Mouse (Mus musculus): ENCODE measurements around the gene Timp4. TPM values are rescaled to one million over a fixed set of nuclear protein-coding genes. Genes with fewer than 3 reads are reported as not detected.

Gene Timp4
- polyA plus RNA-seq, 1 experiment from 2014 or later, result 1.5 TPM

GRCm38 (mm10) chr6:115268551-115269385, 16.8 kb upstream of the Timp4 start:
- WGBS, result 91% methylated on average over 10 of the region's 10 CpGs
- Histone ChIP-seq H3K9me3 (replicated peaks; ENCODE audit: control insufficient read depth, low read length) (no peaks in the 10 kb centered on the region), H3K4me3 (ENCODE audit: low read depth, low read length) (no peak overlapping the region), H3K9ac (ENCODE audit: low read length) (no peak overlapping the region), H3K36me3 (ENCODE audit: control insufficient read depth, insufficient read depth, low read length) (peaks cover 3% of the 10 kb centered on the region; the same call in 1 of the 2 replicates), H3K4me1 (ENCODE audit: control insufficient read depth, insufficient read depth, low read length) (no peaks in the 10 kb centered on the region), H3K27me3 (replicated peaks; ENCODE audit: control insufficient read depth, insufficient read depth, low read length) (no peaks in the 10 kb centered on the region), H3K27ac (ENCODE audit: low read depth, low read length) (no peak overlapping the region), H3K4me2 (ENCODE audit: low read length) (no peak overlapping the region)
- no peak for DNase-seq (ENCODE audit: low spot score)
- ATAC-seq, result no peak

- WGBS, result 57% methylated on average over 2 of the region's 2 CpGs
- no peak overlapping the region for H3K9ac ChIP-seq (ENCODE audit: low read length)
- H3K9me3 ChIP-seq (replicated peaks; ENCODE audit: control insufficient read depth, low read length), result no peaks in the 10 kb centered on the region
- no peak overlapping the region for H3K4me3 ChIP-seq (ENCODE audit: low read depth, low read length)
- H3K36me3 ChIP-seq (ENCODE audit: control insufficient read depth, insufficient read depth, low read length), result peaks cover 3% of the 10 kb centered on the region; the same call in 1 of the 2 replicates
- no peak overlapping the region for H3K27ac ChIP-seq (ENCODE audit: low read depth, low read length)
- DNase-seq (ENCODE audit: low spot score), result peak; percentile 83
- no peaks in the 10 kb centered on the region for H3K4me1 ChIP-seq (ENCODE audit: control insufficient read depth, insufficient read depth, low read length)
- no peaks in the 10 kb centered on the region for H3K27me3 ChIP-seq (replicated peaks; ENCODE audit: control insufficient read depth, insufficient read depth, low read length)
- peak; percentile 79 for ATAC-seq
- H3K4me2 ChIP-seq (ENCODE audit: low read length), result no peak overlapping the region
Observed at GRCm38 (mm10) chr6:115267916-115268315, 15.9 kb upstream of the Timp4 start.

- no peak overlapping the region for H3K4me3 ChIP-seq (ENCODE audit: low read depth, low read length)
- H3K36me3 ChIP-seq (ENCODE audit: control insufficient read depth, insufficient read depth, low read length), result peaks cover 3% of the 10 kb centered on the region; the same call in 1 of the 2 replicates
- H3K4me2 ChIP-seq (ENCODE audit: low read length), result no peak overlapping the region
- no peak overlapping the region for H3K9ac ChIP-seq (ENCODE audit: low read length)
- no peaks in the 10 kb centered on the region for H3K4me1 ChIP-seq (ENCODE audit: control insufficient read depth, insufficient read depth, low read length)
- ATAC-seq (no peak), DNase-seq (ENCODE audit: low spot score) (no peak)
- WGBS, result 89% methylated on average over 5 of the region's 5 CpGs
- H3K9me3 ChIP-seq (replicated peaks; ENCODE audit: control insufficient read depth, low read length), result no peaks in the 10 kb centered on the region
- H3K27ac ChIP-seq (ENCODE audit: low read depth, low read length), result no peak overlapping the region
- H3K27me3 ChIP-seq (replicated peaks; ENCODE audit: control insufficient read depth, insufficient read depth, low read length), result no peaks in the 10 kb centered on the region
Observed at GRCm38 (mm10) chr6:115266791-115267190, 14.8 kb upstream of the Timp4 start.

GRCm38 (mm10) chr6:115260507-115260906, 8.5 kb upstream of the Timp4 start:
- no peak for DNase-seq (ENCODE audit: low spot score)
- Histone ChIP-seq H3K36me3 (ENCODE audit: control insufficient read depth, insufficient read depth, low read length) (peaks cover 3% of the 10 kb centered on the region; the same call in 1 of the 2 replicates), H3K27me3 (replicated peaks; ENCODE audit: control insufficient read depth, insufficient read depth, low read length) (no peaks in the 10 kb centered on the region), H3K4me2 (ENCODE audit: low read length) (no peak overlapping the region), H3K9ac (ENCODE audit: low read length) (no peak overlapping the region), H3K4me1 (ENCODE audit: control insufficient read depth, insufficient read depth, low read length) (no peaks in the 10 kb centered on the region), H3K9me3 (replicated peaks; ENCODE audit: control insufficient read depth, low read length) (no peaks in the 10 kb centered on the region), H3K4me3 (ENCODE audit: low read depth, low read length) (no peak overlapping the region), H3K27ac (ENCODE audit: low read depth, low read length) (no peak overlapping the region)
- 89% methylated on average over 3 of the region's 3 CpGs for WGBS
- ATAC-seq, result no peak

- Histone ChIP-seq H3K27ac (ENCODE audit: low read depth, low read length) (no peak overlapping the region), H3K4me3 (ENCODE audit: low read depth, low read length) (no peak overlapping the region), H3K4me1 (ENCODE audit: control insufficient read depth, insufficient read depth, low read length) (0 out of 2 replicates have a peak, but pooled peaks cover 7% of the 10 kb centered on the region), H3K9ac (ENCODE audit: low read length) (no peak overlapping the region), H3K36me3 (ENCODE audit: control insufficient read depth, insufficient read depth, low read length) (no peaks in the 10 kb centered on the region), H3K27me3 (replicated peaks; ENCODE audit: control insufficient read depth, insufficient read depth, low read length) (no peaks in the 10 kb centered on the region), H3K4me2 (ENCODE audit: low read length) (no peak overlapping the region), H3K9me3 (replicated peaks; ENCODE audit: control insufficient read depth, low read length) (no peaks in the 10 kb centered on the region)
- ATAC-seq, result no peak
- DNase-seq (ENCODE audit: low spot score), result peak; percentile 52
- 81% methylated on average over 3 of the region's 3 CpGs for WGBS
Observed at GRCm38 (mm10) chr6:115255171-115255570, 3.2 kb upstream of the Timp4 start.

- DNase-seq (ENCODE audit: low spot score) (peak; percentile 16), ATAC-seq (no peak)
- Histone ChIP-seq H3K27me3 (replicated peaks; ENCODE audit: control insufficient read depth, insufficient read depth, low read length) (no peaks in the 10 kb centered on the region), H3K4me2 (ENCODE audit: low read length) (no peak overlapping the region), H3K36me3 (ENCODE audit: control insufficient read depth, insufficient read depth, low read length) (no peaks in the 10 kb centered on the region), H3K4me3 (ENCODE audit: low read depth, low read length) (no peak overlapping the region), H3K9ac (ENCODE audit: low read length) (peak overlapping the region; percentile 21), H3K27ac (ENCODE audit: low read depth, low read length) (no peak overlapping the region), H3K4me1 (ENCODE audit: control insufficient read depth, insufficient read depth, low read length) (0 out of 2 replicates have a peak, but pooled peaks cover 7% of the 10 kb centered on the region), H3K9me3 (replicated peaks; ENCODE audit: control insufficient read depth, low read length) (no peaks in the 10 kb centered on the region)
- 4% methylated on average over 13 of the region's 13 CpGs for WGBS
Observed at GRCm38 (mm10) chr6:115251531-115251985, 447 bp downstream of the Timp4 start.

GRCm38 (mm10) chr6:115245500-115246058, 6.4 kb downstream of the Timp4 start:
- Histone ChIP-seq H3K4me3 (ENCODE audit: low read depth, low read length) (no peak overlapping the region), H3K27me3 (replicated peaks; ENCODE audit: control insufficient read depth, insufficient read depth, low read length) (no peaks in the 10 kb centered on the region), H3K4me2 (ENCODE audit: low read length) (no peak overlapping the region), H3K36me3 (ENCODE audit: control insufficient read depth, insufficient read depth, low read length) (0 out of 2 replicates have a peak, but pooled peaks cover 6% of the 10 kb centered on the region), H3K9me3 (replicated peaks; ENCODE audit: control insufficient read depth, low read length) (no peaks in the 10 kb centered on the region), H3K9ac (ENCODE audit: low read length) (no peak overlapping the region), H3K27ac (ENCODE audit: low read depth, low read length) (no peak overlapping the region), H3K4me1 (ENCODE audit: control insufficient read depth, insufficient read depth, low read length) (no peaks in the 10 kb centered on the region)
- 89% methylated on average over 3 of the region's 3 CpGs for WGBS
- DNase-seq (ENCODE audit: low spot score) (no peak), ATAC-seq (no peak)

GRCm38 (mm10) chr6:115244222-115244621, 7.8 kb downstream of the Timp4 start:
- Histone ChIP-seq H3K9ac (ENCODE audit: low read length) (no peak overlapping the region), H3K36me3 (ENCODE audit: control insufficient read depth, insufficient read depth, low read length) (0 out of 2 replicates have a peak, but pooled peaks cover 6% of the 10 kb centered on the region), H3K4me1 (ENCODE audit: control insufficient read depth, insufficient read depth, low read length) (no peaks in the 10 kb centered on the region), H3K27ac (ENCODE audit: low read depth, low read length) (no peak overlapping the region), H3K9me3 (replicated peaks; ENCODE audit: control insufficient read depth, low read length) (no peaks in the 10 kb centered on the region), H3K4me2 (ENCODE audit: low read length) (no peak overlapping the region), H3K27me3 (replicated peaks; ENCODE audit: control insufficient read depth, insufficient read depth, low read length) (no peaks in the 10 kb centered on the region), H3K4me3 (ENCODE audit: low read depth, low read length) (no peak overlapping the region)
- ATAC-seq (no peak), DNase-seq (ENCODE audit: low spot score) (no peak)
- 66% methylated on average over 2 of the region's 2 CpGs for WGBS

GRCm38 (mm10) chr6:115241939-115242338, 10.1 kb downstream of the Timp4 start:
- no peaks in the 10 kb centered on the region for H3K27me3 ChIP-seq (replicated peaks; ENCODE audit: control insufficient read depth, insufficient read depth, low read length)
- H3K27ac ChIP-seq (ENCODE audit: low read depth, low read length), result no peak overlapping the region
- 0 out of 2 replicates have a peak, but pooled peaks cover 6% of the 10 kb centered on the region for H3K36me3 ChIP-seq (ENCODE audit: control insufficient read depth, insufficient read depth, low read length)
- H3K4me2 ChIP-seq (ENCODE audit: low read length), result no peak overlapping the region
- WGBS, result 94% methylated on average over 3 of the region's 3 CpGs
- H3K9me3 ChIP-seq (replicated peaks; ENCODE audit: control insufficient read depth, low read length), result no peaks in the 10 kb centered on the region
- DNase-seq (ENCODE audit: low spot score) (no peak), ATAC-seq (no peak)
- H3K9ac ChIP-seq (ENCODE audit: low read length), result no peak overlapping the region
- no peaks in the 10 kb centered on the region for H3K4me1 ChIP-seq (ENCODE audit: control insufficient read depth, insufficient read depth, low read length)
- H3K4me3 ChIP-seq (ENCODE audit: low read depth, low read length), result no peak overlapping the region
